Mouse (Mus musculus): ENCODE measurements around the gene Disp1. TPM values are rescaled to one million over a fixed set of nuclear protein-coding genes. Genes with fewer than 3 reads are reported as not detected.

Disp1 gene
- total RNA-seq, 2 experiments from 2014 or later = 5.4 to 7.3 TPM

GRCm38 (mm10) chr1:183104696-183105095, 116.6 kb downstream of the Disp1 start:
- DNase-seq = no peak
- intact Hi-C loops (cut with DNase I; ENCODE audit: low total_unique reads) = no loop called here

DNA sequence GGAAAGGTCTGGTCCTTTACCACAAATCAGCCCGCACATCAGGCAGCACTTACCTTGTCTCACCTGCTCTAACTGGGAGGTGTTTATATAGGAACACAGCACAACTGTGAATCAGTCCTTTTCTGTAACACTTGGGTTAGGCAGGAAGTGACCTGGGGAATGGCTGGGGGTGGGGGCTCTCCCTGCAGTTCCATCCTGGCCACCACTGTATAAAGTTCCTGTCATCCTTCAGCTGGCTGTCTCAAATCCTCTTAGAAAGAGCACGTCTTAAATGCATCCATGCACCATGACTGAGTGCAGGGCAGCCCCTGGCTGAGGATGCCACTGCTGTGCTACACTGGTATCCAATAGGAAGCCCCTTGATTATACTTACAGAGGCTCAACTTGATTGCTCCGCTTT, 118.5 kb downstream of the Disp1 start:
- intact Hi-C loops (cut with DNase I; ENCODE audit: low total_unique reads) = no loop called here
- DNase-seq = no peak

DNA sequence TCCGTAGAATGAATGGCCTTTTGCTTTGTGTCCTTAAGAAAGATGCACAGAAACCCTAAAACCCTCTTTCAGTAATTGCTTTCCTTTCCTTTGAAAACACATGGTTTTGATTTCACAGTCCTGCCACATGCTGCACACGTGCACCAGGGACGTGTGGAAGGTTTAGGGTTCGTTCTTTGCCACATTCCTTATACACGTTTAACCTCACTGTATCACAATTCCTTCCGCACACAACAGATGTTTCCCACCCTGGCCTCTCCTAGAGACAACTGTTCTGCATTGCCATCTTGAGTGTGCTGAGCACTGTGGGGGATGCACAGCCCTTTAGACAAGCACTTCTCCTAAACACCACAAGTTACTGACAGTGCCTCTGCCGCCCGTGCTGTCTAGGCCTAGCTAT, 119.2 kb downstream of the Disp1 start:
- intact Hi-C loops (cut with DNase I; ENCODE audit: low total_unique reads) = no loop called here
- no peak for DNase-seq

DNA sequence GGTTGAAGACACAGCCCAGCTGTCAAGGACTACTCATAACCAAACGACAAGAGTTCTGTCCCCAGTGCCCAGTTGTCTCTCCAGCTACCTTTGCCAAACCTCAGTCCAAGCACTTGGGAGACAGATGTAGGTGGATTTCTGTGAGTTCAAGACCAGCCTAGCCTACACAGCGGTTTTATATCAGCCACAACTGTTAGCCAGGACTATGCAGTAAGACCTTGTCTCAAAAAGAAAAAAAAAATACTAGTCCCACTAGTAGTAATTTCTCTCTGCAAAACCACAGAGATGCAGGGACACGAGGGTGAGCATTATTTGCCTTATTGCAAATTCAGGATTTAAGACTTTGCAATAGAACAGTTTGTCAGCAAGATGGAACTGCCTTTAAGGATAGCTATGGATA, 120.0 kb downstream of the Disp1 start:
- intact Hi-C loops (cut with DNase I; ENCODE audit: low total_unique reads) = no loop called here
- DNase-seq = no peak

GRCm38 (mm10) chr1:183100245-183100644, 121.1 kb downstream of the Disp1 start:
- DNase-seq = no peak
- intact Hi-C loops (cut with DNase I; ENCODE audit: low total_unique reads) = no loop called here

- intact Hi-C loops (cut with DNase I; ENCODE audit: low total_unique reads) = no loop called here
Measured at GRCm38 (mm10) chr1:183099686-183100085, 121.6 kb downstream of the Disp1 start.

DNA sequence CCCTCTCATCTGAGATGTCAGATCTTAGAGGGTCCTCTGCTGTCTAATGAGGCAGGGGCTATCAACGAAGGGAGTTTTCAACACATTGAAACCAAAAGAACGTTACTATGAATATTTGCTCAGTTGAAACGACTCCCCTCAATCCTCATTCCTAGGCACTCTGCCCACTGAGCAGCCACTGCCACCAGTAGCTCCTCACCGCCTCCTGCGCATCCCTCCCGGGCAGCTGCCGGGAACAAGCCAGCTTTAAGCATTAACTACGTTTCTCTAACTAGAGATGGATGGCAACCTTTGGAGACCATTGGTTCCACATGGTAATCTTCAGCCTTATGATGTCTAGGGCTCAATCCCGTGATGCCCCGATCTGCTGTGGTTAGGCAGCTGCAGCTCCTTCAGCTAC, 123.7 kb downstream of the Disp1 start:
- intact Hi-C loops (cut with DNase I; ENCODE audit: low total_unique reads) = no loop called here
- DNase-seq = no peak

More at GRCm38 (mm10) chr1:183099686-183100085, 121.6 kb downstream of the Disp1 start:
- no peak for DNase-seq

DNA sequence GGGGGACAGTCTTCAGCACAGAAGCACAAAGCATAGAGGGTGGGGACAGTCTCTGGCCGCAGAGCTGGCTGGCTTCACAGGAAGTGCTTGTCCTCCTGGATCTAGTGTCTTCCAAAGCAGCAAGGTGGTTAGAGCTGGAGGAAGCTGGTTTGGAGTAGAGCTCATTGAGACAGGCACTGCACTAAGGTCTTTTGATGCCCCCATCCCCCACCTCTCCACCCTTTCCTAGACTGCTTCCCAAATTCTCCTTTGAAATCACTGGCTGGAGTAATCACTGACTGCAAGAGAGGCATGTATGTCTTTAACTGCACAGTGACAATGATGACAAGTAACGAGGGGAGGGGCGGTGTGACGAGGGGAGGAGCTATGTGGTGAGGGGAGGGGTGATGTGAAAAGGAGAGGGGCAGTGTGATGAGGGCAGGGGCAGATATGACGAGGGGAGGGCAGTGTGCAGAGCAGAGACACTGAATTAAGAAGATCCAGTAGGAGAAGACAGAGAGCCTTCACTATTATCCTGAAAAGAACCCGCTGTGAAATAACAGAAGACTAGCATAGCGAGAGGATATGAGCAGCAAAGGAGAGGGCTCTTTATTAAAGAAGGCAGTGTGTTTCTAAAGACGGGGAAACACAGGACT, 125.8 kb downstream of the Disp1 start:
- DNase-seq = no peak
- intact Hi-C loops (cut with DNase I; ENCODE audit: low total_unique reads) = no loop called here

GRCm38 (mm10) chr1:183092296-183092695, 129.0 kb downstream of the Disp1 start:
- intact Hi-C loops (cut with DNase I; ENCODE audit: low total_unique reads) = no loop called here
- DNase-seq = no peak

DNA sequence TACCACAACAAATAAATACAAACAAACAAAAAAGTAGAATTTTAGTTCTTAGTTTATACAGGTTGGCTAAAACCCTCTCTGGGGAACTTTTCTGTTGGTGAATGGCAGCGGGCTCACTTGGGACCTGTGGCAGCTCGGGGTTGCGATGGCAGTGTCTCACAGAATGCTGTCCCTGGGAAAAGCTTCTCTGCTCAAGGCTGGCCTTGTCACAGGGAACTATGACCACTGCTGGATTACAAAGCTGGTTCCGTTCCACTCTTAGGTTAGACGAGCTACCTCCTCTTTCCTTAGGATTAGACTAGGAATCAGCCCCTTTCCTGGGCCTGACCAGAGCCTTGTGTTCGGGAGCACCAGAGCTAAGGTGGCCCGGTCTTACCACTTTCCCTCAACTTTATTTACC, 130.1 kb downstream of the Disp1 start:
- DNase-seq = no peak
- intact Hi-C loops (cut with DNase I; ENCODE audit: low total_unique reads) = no loop called here

- intact Hi-C loops (cut with DNase I; ENCODE audit: low total_unique reads) = no loop called here
- DNase-seq = no peak
Measured at GRCm38 (mm10) chr1:183088661-183089060, 132.7 kb downstream of the Disp1 start.

DNA sequence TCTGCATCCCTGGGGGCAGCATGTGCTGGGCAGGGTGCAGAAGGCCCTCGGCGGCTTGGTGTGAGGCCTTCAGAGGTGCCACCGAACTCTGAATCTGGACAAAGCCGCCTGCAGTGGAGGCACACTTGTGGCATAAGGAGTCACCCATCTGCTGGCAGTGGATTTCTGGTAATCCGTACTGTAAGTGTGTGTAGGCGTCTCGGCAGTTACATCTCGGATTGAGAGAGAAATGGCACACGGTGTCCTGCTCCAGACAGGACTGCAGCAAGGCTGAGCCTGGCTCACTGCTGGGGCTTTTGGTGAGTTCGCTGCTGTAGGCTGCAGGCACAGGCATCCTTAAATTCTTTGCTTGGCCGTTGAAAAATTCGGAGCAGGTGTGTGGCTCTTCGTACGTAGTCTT, 134.5 kb downstream of the Disp1 start:
- DNase-seq = no peak
- intact Hi-C loops (cut with DNase I; ENCODE audit: low total_unique reads) = no loop called here

DNA sequence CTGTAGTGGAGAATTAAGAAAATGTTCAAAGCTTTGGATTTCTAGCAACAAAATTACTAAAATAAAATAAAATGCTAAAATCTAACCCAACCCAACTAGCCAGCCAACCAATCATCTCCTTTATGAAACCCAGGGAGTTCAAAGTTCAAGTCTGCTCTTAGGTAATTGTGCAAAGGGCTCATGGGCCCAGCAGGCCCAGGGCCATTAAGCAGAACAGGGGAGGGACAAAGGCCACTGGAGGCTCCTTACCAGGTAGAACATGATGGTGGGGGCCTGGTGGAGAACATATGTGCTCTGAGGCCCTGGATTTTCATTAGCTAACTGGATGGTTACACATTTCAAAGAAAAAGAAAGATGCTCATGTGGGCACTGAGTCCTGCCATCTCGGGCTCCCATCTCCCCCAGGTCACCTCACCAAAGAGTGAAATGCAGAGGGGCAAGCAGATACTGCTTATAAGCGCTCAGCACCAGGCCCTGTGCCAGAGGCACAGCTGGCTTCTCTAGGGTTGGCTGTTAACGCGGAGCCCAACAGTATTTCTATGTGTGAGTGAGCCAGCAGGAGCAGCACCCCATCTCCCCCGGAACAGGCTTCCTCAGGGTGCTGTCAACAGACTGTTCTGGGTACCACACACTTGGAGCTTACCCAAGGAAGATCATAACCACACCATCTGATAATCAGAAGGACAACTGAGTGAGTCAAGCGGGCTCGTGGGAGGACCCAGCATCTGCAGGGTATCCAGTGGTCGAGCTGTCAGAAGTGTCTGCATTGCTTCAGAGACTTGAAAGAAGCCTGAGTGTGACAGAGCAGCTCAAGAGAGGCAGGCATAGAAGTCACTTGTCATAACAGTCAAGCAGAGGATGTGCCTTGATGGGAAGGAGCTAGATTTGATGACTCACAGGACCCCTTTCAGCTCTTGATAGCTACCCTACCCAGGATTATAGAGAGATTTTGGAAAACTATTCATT, 137.0 kb downstream of the Disp1 start:
- intact Hi-C loops (cut with DNase I; ENCODE audit: low total_unique reads) = no loop called here

GRCm38 (mm10) chr1:183082436-183082835, 138.9 kb downstream of the Disp1 start:
- DNase-seq = peak; percentile 38
- intact Hi-C loops (cut with DNase I; ENCODE audit: low total_unique reads) = no loop called here

More for the DNA sequence above, 137.0 kb downstream of the Disp1 start:
- DNase-seq = peak; percentile 57

- no peak for DNase-seq
- intact Hi-C loops (cut with DNase I; ENCODE audit: low total_unique reads) = no loop called here
Measured at GRCm38 (mm10) chr1:183081126-183081525, 140.2 kb downstream of the Disp1 start.

- intact Hi-C loops (cut with DNase I; ENCODE audit: low total_unique reads) = no loop called here
- DNase-seq = no peak
Measured at GRCm38 (mm10) chr1:183075121-183075822, 146.1 kb downstream of the Disp1 start.

GRCm38 (mm10) chr1:183072263-183073050, 148.9 kb downstream of the Disp1 start:
- intact Hi-C loops (cut with DNase I; ENCODE audit: low total_unique reads) = no loop called here
- DNase-seq = peak; percentile 55

DNA sequence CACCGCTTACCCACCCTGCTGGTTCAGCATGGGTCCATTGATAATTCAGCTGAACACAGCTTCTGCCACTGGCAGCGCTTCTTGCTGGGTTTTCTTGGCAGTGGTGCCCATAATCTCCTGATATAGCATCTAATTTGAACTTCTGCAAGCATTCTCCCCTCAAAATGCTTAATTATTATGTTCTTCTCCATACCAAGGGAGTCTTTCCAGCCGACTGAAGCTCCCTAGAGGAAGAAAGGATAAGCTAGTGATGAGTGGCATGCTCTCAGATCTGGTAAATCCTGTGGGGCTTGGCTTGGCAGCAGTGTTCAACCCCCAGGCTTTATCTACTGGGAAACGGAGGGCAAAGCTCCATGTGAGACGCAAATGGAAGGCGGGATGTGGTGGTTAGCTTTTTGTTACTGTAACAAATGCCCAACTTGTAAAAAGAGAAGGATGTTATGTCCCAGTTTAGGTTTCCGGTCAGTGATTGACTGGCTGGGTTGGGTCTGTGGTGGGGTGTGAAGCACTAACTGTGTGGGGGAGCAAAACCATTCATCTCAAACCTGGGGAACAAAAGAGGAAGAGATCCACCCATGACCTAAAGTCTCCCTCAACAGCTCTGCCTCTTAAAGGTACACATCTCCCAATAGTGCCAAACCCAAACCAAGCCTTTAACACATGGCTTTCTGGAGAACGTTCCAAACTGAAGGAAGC, 151.2 kb downstream of the Disp1 start:
- intact Hi-C loops (cut with DNase I; ENCODE audit: low total_unique reads) = no loop called here
- no peak for DNase-seq

DNA sequence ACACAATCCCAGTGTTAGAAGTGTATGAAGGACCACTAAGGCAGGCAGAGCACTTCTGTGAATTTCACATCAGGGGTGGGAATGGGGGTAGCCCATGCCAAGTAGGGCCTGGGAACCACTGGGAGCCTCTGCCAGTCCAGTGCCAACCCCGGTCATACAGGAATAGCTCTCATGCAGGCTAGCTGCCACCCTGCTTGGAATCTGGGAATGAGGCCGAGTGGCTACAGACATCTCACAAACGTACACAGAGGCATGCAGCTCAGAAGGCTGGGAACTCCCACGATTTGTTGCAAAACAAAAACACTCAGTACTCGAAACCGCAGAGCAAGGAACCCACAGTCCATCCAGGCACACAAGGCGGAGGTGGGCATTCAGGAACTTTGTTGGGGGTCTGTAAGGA, 153.5 kb downstream of the Disp1 start:
- intact Hi-C loops (cut with DNase I; ENCODE audit: low total_unique reads) = no loop called here
- no peak for DNase-seq
